Mouse (Mus musculus): ENCODE results near the gene Gigyf1. TPM values are rescaled to one million over a fixed set of nuclear protein-coding genes. Genes with fewer than 3 reads are reported as not detected.

Gigyf1 gene
- polyA plus RNA-seq (2015; fragmentation: Nextera tagmentation; extraction: Ambion mirVana) = 20.2 and 23.5 TPM in 2 replicates

GRCm38 (mm10) chr5:137518436-137518835 is at the start of gene Gigyf1:
Gigyf1 (plus strand) TSS chr5:137518548.
- H3K36me3 ChIP-seq (replicated peaks) = peaks cover 50% of the 10 kb centered on the region
- no peak within 1 kb of the TSS for H3K4me2 ChIP-seq
- WGBS = 68% methylated on average over 5 of the region's 5 CpGs
- no peaks in the 10 kb centered on the region for H3K9me3 ChIP-seq
- no peak within 1 kb of the TSS for H3K27ac ChIP-seq
- no peak for ATAC-seq (replicated peaks)
- H3K9ac ChIP-seq = no peak within 1 kb of the TSS
- H3K4me1 ChIP-seq = peaks cover 27% of the 10 kb centered on the region
- no peaks in the 10 kb centered on the region for H3K27me3 ChIP-seq (replicated peaks)
- H3K4me3 ChIP-seq = no peak within 1 kb of the TSS

- H3K4me2 ChIP-seq = no peak overlapping the region
- H3K36me3 ChIP-seq (replicated peaks) = no peaks in the 10 kb centered on the region
- H3K4me3 ChIP-seq = no peak overlapping the region
- H3K4me1 ChIP-seq = no peaks in the 10 kb centered on the region
- H3K9ac ChIP-seq = no peak overlapping the region
- ATAC-seq (replicated peaks) = no peak
- no peaks in the 10 kb centered on the region for H3K27me3 ChIP-seq (replicated peaks)
- 64% methylated on average over 5 of the region's 5 CpGs for WGBS
- H3K9me3 ChIP-seq = no peaks in the 10 kb centered on the region
- H3K27ac ChIP-seq = no peak overlapping the region
These were observed 46.0 kb upstream of the Gigyf1 start for GRCm38 (mm10) chr5:137472252-137472904.

- Histone ChIP-seq H3K4me3 (no peak overlapping the region), H3K36me3 (replicated peaks) (no peaks in the 10 kb centered on the region), H3K27ac (no peak overlapping the region), H3K4me1 (no peaks in the 10 kb centered on the region), H3K9ac (no peak overlapping the region), H3K9me3 (no peaks in the 10 kb centered on the region), H3K4me2 (no peak overlapping the region), H3K27me3 (replicated peaks) (no peaks in the 10 kb centered on the region)
- 19% methylated on average over 2 of the region's 2 CpGs for WGBS
- ATAC-seq (replicated peaks) = no peak
These were observed 44.0 kb upstream of the Gigyf1 start for GRCm38 (mm10) chr5:137474351-137474750.

- H3K4me3 ChIP-seq = no peak within 1 kb of the TSS
- no peaks in the 10 kb centered on the region for H3K9me3 ChIP-seq
- no peak within 1 kb of the TSS for H3K4me2 ChIP-seq
- H3K27ac ChIP-seq = no peak within 1 kb of the TSS
- ATAC-seq (replicated peaks) = no peak
- no peaks in the 10 kb centered on the region for H3K36me3 ChIP-seq (replicated peaks)
- H3K9ac ChIP-seq = no peak within 1 kb of the TSS
- WGBS = 91% methylated on average over 5 of the region's 5 CpGs
- H3K4me1 ChIP-seq = no peaks in the 10 kb centered on the region
- H3K27me3 ChIP-seq (replicated peaks) = no peaks in the 10 kb centered on the region
These were observed 41.4 kb upstream of the Gigyf1 start, which contains the start of gene Zan for GRCm38 (mm10) chr5:137476964-137477363. Zan (minus strand) TSS chr5:137477064.

GRCm38 (mm10) chr5:137481138-137481537 is 37.2 kb upstream of the Gigyf1 start:
- no peak overlapping the region for H3K9ac ChIP-seq
- peaks cover 10% of the 10 kb centered on the region for H3K4me1 ChIP-seq
- H3K9me3 ChIP-seq = no peaks in the 10 kb centered on the region
- peaks cover 10% of the 10 kb centered on the region for H3K27me3 ChIP-seq (replicated peaks)
- no peaks in the 10 kb centered on the region for H3K36me3 ChIP-seq (replicated peaks)
- no peak for ATAC-seq (replicated peaks)
- no peak overlapping the region for H3K4me3 ChIP-seq
- no peak overlapping the region for H3K4me2 ChIP-seq
- no peak overlapping the region for H3K27ac ChIP-seq

- Histone ChIP-seq H3K36me3 (replicated peaks) (no peaks in the 10 kb centered on the region), H3K9ac (no peak overlapping the region), H3K9me3 (no peaks in the 10 kb centered on the region), H3K4me3 (no peak overlapping the region), H3K4me2 (no peak overlapping the region), H3K27me3 (replicated peaks) (peaks cover 14% of the 10 kb centered on the region), H3K4me1 (peaks cover 10% of the 10 kb centered on the region), H3K27ac (no peak overlapping the region)
- WGBS = 13% methylated on average over 8 of the region's 8 CpGs
- no peak for ATAC-seq (replicated peaks)
These were observed 36.5 kb upstream of the Gigyf1 start for GRCm38 (mm10) chr5:137481897-137482296.

GRCm38 (mm10) chr5:137485071-137485850 is 33.1 kb upstream of the Gigyf1 start:
- WGBS = 5% methylated on average over 30 of the region's 30 CpGs
- ATAC-seq (replicated peaks) = no peak
- H3K36me3 ChIP-seq (replicated peaks) = no peaks in the 10 kb centered on the region

GRCm38 (mm10) chr5:137485851-137486155 is 32.5 kb upstream of the Gigyf1 start:
- Histone ChIP-seq H3K27me3 (replicated peaks) (peaks cover 14% of the 10 kb centered on the region), H3K36me3 (replicated peaks) (no peaks in the 10 kb centered on the region), H3K27ac (no peak overlapping the region), H3K9me3 (no peaks in the 10 kb centered on the region), H3K9ac (no peak overlapping the region), H3K4me2 (peak overlapping the region; percentile 44), H3K4me3 (peak overlapping the region; percentile 18), H3K4me1 (peaks cover 10% of the 10 kb centered on the region)
- WGBS = 0% methylated on average over 17 of the region's 17 CpGs
- ATAC-seq (replicated peaks) = no peak

More at GRCm38 (mm10) chr5:137485071-137485850, 33.1 kb upstream of the Gigyf1 start:
- Histone ChIP-seq H3K4me2 (peak overlapping the region; percentile 44), H3K27me3 (replicated peaks) (peaks cover 14% of the 10 kb centered on the region), H3K4me1 (peaks cover 10% of the 10 kb centered on the region), H3K27ac (no peak overlapping the region), H3K4me3 (peak overlapping the region; percentile 18), H3K9me3 (no peaks in the 10 kb centered on the region), H3K9ac (no peak overlapping the region)

- Histone ChIP-seq H3K27me3 (replicated peaks) (peaks cover 14% of the 10 kb centered on the region), H3K9ac (no peak overlapping the region), H3K4me2 (no peak overlapping the region), H3K27ac (no peak overlapping the region), H3K4me1 (peaks cover 10% of the 10 kb centered on the region), H3K4me3 (no peak overlapping the region), H3K9me3 (no peaks in the 10 kb centered on the region), H3K36me3 (replicated peaks) (no peaks in the 10 kb centered on the region)
- 89% methylated on average over 7 of the region's 7 CpGs for whole genome bisulfite sequencing
- ATAC-seq (replicated peaks) = no peak
These were observed 30.7 kb upstream of the Gigyf1 start for GRCm38 (mm10) chr5:137487616-137488015.

GRCm38 (mm10) chr5:137491559-137491958 is 26.8 kb upstream of the Gigyf1 start:
- H3K9me3 ChIP-seq = no peaks in the 10 kb centered on the region
- no peaks in the 10 kb centered on the region for H3K36me3 ChIP-seq (replicated peaks)
- no peak overlapping the region for H3K27ac ChIP-seq
- no peak overlapping the region for H3K9ac ChIP-seq
- no peak overlapping the region for H3K4me3 ChIP-seq
- ATAC-seq (replicated peaks) = no peak
- WGBS = 65% methylated on average over 4 of the region's 4 CpGs
- H3K4me2 ChIP-seq = no peak overlapping the region
- H3K27me3 ChIP-seq (replicated peaks) = peaks cover 2% of the 10 kb centered on the region; the same call in 1 of the 2 replicates
- no peaks in the 10 kb centered on the region for H3K4me1 ChIP-seq

- Histone ChIP-seq H3K27ac (no peak overlapping the region), H3K4me1 (no peaks in the 10 kb centered on the region), H3K27me3 (replicated peaks) (no peaks in the 10 kb centered on the region), H3K9me3 (no peaks in the 10 kb centered on the region), H3K9ac (no peak overlapping the region), H3K36me3 (replicated peaks) (no peaks in the 10 kb centered on the region), H3K4me3 (no peak overlapping the region), H3K4me2 (no peak overlapping the region)
- 88% methylated on average over 13 of the region's 13 CpGs for WGBS
- no peak for ATAC-seq (replicated peaks)
These were observed 24.5 kb upstream of the Gigyf1 start for GRCm38 (mm10) chr5:137493831-137494230.

- Histone ChIP-seq H3K4me2 (no peak overlapping the region), H3K9me3 (no peaks in the 10 kb centered on the region), H3K27me3 (replicated peaks) (no peaks in the 10 kb centered on the region), H3K36me3 (replicated peaks) (no peaks in the 10 kb centered on the region), H3K4me1 (peaks cover 18% of the 10 kb centered on the region), H3K27ac (no peak overlapping the region), H3K4me3 (no peak overlapping the region), H3K9ac (no peak overlapping the region)
- 89% methylated on average over 7 of the region's 7 CpGs for WGBS
- no peak for ATAC-seq (replicated peaks)
These were observed 18.2 kb upstream of the Gigyf1 start for GRCm38 (mm10) chr5:137500186-137500585.

Measured in midbrain, embryonic 15.5 days (tissue).